Mouse (Mus musculus) bone marrow, adult 2 months (tissue): ENCODE measurements at regions not wholly inside any gene's neighbourhood (a gene's known extent, or its start where the extent isn't known, plus 50 kb on each side); places are given as distances from the start of the nearest gene placed in this dataset.

Experiments
- CTCF ChIP-seq: fragments of 200-500 bp; IDR thresholded peaks from 2 replicates; pipeline ENCODE4 v1.5.1; 2011; ENCODE audit warnings: low read length, control low read depth; ENCODE audit not compliant: control insufficient read depth, insufficient read depth
- POLR2A ChIP-seq: fragments of 200-500 bp; IDR thresholded peaks from 2 replicates; pipeline ENCODE4 v1.6.1; 2011; ENCODE audit warnings: low read depth, mild to moderate bottlenecking, control low read depth, low read length, borderline replicate concordance; ENCODE audit not compliant: control insufficient read depth

DNA sequence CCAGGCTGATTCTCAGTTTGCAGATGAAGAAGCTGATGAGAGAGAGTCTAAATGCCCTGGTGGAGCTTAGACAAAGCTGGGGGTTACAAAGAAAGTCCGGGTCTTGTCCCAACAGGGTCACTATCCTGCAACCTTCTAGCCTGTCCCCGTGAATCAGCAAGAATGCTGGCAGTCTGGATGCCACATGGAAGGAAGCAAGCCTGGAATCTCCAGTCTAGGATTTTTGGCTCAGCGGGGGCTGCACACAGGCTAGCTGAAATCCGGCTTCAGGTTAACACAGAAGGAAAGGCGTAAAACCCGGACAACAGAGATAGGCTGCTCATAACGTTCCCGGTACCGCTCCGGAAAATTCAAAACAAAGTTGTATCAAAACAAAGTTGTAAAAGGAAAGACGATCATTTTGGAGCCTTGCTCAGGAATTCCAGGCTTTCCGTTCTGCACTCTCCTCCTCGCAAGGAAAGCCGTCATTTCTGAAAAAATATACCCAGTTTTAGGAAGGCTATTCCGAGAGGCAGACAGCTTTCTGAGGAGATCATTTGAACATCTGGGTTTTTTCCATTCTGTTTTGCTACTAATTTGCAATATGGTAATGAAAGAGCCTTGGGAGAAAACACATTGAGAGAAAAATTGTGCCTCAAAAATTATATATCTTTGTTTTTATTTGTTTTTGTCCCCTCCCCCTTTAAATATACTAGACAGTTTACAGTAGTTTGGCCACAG, 92.0 kb downstream of the Gja1 start:
- no peak for TF ChIP-seq POLR2A
- no peak for TF ChIP-seq CTCF
